Mouse (Mus musculus) hindbrain, postnatal 0 days (tissue): Measurements from ENCODE around the gene Kcng3. TPM values are rescaled to one million over a fixed set of nuclear protein-coding genes. Genes with fewer than 3 reads are reported as not detected.
A peak's percentile ranks its signal among the peaks of the same experiment; 100 is the strongest.

ENCODE experiments used
- ATAC-seq: fragments of 200-750 bp; cut with Nextera tagmentation; 2 replicates; pipeline ENCODE4 v1.8.0; 2017; ENCODE audit warnings: mild to moderate bottlenecking, moderate TSS enrichment, moderate library complexity
- DNase-seq: peaks from one replicate; pipeline ENCODE4 v3.0.0-alpha.2; 2015; ENCODE audit warnings: low spot score
- H3K27ac ChIP-seq: fragments of 300-500 bp; sonication (generic); 2 replicates; pipeline ENCODE4 v1.5.1; 2014; ENCODE audit warnings: mild to moderate bottlenecking
- H3K27me3 ChIP-seq: fragments of 300-500 bp; sonication (generic); 2 replicates; pipeline ENCODE4 v1.6.1; 2014; ENCODE audit warnings: low read length, mixed read lengths; ENCODE audit not compliant: insufficient read depth
- H3K36me3 ChIP-seq: fragments of 300-500 bp; sonication (generic); 2 replicates; pipeline ENCODE4 v1.6.1; 2014; ENCODE audit warnings: low read length, mixed read lengths; ENCODE audit not compliant: insufficient read depth
- H3K4me1 ChIP-seq: fragments of 300-500 bp; sonication (generic); 2 replicates; pipeline ENCODE4 v1.6.1; 2014; ENCODE audit warnings: antibody characterized with exemption, low read length, mixed read lengths; ENCODE audit not compliant: insufficient read depth
- H3K4me2 ChIP-seq: fragments of 300-500 bp; sonication (generic); 2 replicates; pipeline ENCODE4 v1.6.1; 2014; ENCODE audit warnings: low read depth, mild to moderate bottlenecking, low read length, moderate library complexity, mixed read lengths
- H3K4me3 ChIP-seq: fragments of 300-500 bp; sonication (generic); 2 replicates; pipeline ENCODE4 v1.5.1; 2014; ENCODE audit warnings: low read length
- H3K9ac ChIP-seq: fragments of 300-500 bp; sonication (generic); replicated peaks from 2 replicates; pipeline ENCODE4 v1.6.1; 2014; ENCODE audit warnings: mild to moderate bottlenecking, low read length, moderate library complexity, mixed read lengths
- H3K9me3 ChIP-seq: fragments of 300-500 bp; sonication (generic); 2 replicates; pipeline ENCODE4 v1.6.1; 2016; ENCODE audit warnings: low read length, mixed read lengths
- CTCF ChIP-seq: IDR thresholded peaks from 2 replicates; pipeline ENCODE4 v1.5.1; 2016; ENCODE audit warnings: antibody characterized with exemption, control low read depth, low read depth
- WGBS: fragments of 180-500 bp; shearing (Covaris S2); extraction: QIAGEN DNeasy Blood & Tissue Kit; methylation state at CpG from one replicate; pipeline ENCODE4 v1.1.7; 2014; 5-methylcytosine and 5-hydroxymethylcytosine counted together
- polyA plus RNA-seq: library from polyadenylated mRNA; unstranded; fragments of >200 nt; fragmentation: Nextera tagmentation; extraction: Ambion mirVana; gene quantifications from 2 replicates; pipeline ENCODE4 v1.2.1, GENCODE M21; 2015
- total RNA-seq: library from RNA; depleted of rRNA; stranded (reverse); fragments of >200 nt; gene quantifications from 2 replicates; pipeline ENCODE4 v1.2.3, GENCODE M21; 2014

The Kcng3 gene
- total and polyA plus RNA-seq, 2 experiments from 2014 or later: 0.06 to 2.2 TPM

GRCm38 (mm10) chr17:83555836-83556235 lies 75.9 kb downstream of the Kcng3 start:
- no peaks in the 10 kb centered on the region for H3K4me1 ChIP-seq
- H3K36me3 ChIP-seq: no peaks in the 10 kb centered on the region
- H3K27ac ChIP-seq: no peak overlapping the region
- no peak overlapping the region for H3K4me3 ChIP-seq
- no peaks in the 10 kb centered on the region for H3K9me3 ChIP-seq
- no peaks in the 10 kb centered on the region for H3K27me3 ChIP-seq
- no peak overlapping the region for H3K9ac ChIP-seq
- 93% methylated on average over 11 of the region's 11 CpGs for WGBS
- H3K4me2 ChIP-seq: no peak overlapping the region
- no peak for DNase-seq
- TF ChIP-seq CTCF: no peak
- ATAC-seq: no peak

GRCm38 (mm10) chr17:83554997-83555396 lies 76.7 kb downstream of the Kcng3 start:
- Histone ChIP-seq H3K9me3 (no peaks in the 10 kb centered on the region), H3K4me2 (no peak overlapping the region), H3K9ac (no peak overlapping the region), H3K4me3 (no peak overlapping the region), H3K27me3 (no peaks in the 10 kb centered on the region), H3K27ac (no peak overlapping the region), H3K4me1 (no peaks in the 10 kb centered on the region), H3K36me3 (no peaks in the 10 kb centered on the region)
- TF ChIP-seq CTCF: no peak
- DNase-seq: no peak
- no peak for ATAC-seq
- 83% methylated on average over 7 of the region's 7 CpGs for WGBS

DNA sequence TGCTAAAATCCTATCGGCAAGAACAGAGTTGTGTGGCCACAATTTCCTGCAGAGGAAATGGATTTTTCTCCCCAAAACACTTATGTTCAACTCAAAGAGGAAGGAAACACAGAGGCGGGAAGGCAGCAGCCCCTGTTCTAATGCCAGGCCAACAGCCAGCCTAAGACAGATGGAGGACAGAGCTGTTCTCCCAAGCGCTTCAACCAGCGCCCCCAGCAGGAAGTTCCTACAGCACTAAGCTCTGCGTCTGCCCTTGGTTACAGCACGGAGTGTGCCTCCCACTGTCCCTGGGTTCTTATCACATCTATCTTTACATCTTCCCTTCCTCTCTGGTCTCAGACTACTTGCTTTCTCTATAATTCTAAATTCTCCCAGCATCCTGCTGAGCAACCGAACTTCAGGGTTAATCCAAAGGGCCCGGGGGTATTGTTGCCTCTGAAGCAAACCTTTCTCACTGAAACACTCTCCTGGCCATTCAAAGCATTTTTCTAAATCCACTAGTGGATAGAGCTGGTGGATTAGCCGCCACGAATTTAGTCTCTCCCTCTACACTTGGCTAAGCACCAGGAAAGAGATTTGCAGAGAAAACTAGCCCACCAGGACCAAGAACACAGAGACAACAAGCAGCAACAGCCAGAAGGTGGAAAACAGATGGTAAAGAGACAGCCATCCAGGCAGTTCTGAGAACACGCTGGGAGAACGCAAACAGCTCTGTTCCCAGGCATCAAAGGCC lies 83.0 kb downstream of the Kcng3 start:
- H3K4me1 ChIP-seq: peaks cover 4% of the 10 kb centered on the region; the same call in 1 of the 2 replicates
- H3K27ac ChIP-seq: peak overlapping the region; percentile 45; the same call in 1 of the 2 replicates
- no peaks in the 10 kb centered on the region for H3K27me3 ChIP-seq
- ATAC-seq (peak; percentile 65), DNase-seq (peak; percentile 76)
- no peak overlapping the region for H3K9ac ChIP-seq
- no peaks in the 10 kb centered on the region for H3K9me3 ChIP-seq
- WGBS: 23% methylated on average over 12 of the region's 12 CpGs
- peak; percentile 53 for TF ChIP-seq CTCF
- no peak overlapping the region for H3K4me3 ChIP-seq
- peak overlapping the region; percentile 11; the same call in 1 of the 2 replicates for H3K4me2 ChIP-seq
- no peaks in the 10 kb centered on the region for H3K36me3 ChIP-seq

DNA sequence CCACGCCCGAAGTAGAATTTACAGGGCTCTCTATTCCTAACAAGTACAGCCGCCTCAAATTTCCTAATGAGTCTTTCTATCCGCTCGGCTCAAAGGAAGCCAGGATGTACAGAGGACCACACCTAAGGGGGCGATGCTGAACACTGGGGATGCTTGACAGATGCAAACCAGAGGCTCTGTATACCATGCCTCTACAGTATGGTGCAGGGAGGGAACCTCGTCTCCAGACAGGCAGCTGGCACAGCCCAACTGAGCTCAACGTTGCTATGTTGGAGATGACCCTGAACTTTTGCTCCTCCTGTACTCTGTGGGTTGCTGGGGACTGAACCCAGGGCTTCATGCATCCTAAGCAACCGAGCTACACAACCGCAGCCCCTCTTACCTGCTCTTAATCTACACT lies 84.5 kb downstream of the Kcng3 start:
- no peak for TF ChIP-seq CTCF
- Histone ChIP-seq H3K27ac (no peak overlapping the region), H3K9ac (no peak overlapping the region), H3K4me3 (no peak overlapping the region), H3K9me3 (no peaks in the 10 kb centered on the region), H3K27me3 (no peaks in the 10 kb centered on the region), H3K4me1 (peaks cover 4% of the 10 kb centered on the region; the same call in 1 of the 2 replicates), H3K36me3 (no peaks in the 10 kb centered on the region), H3K4me2 (no peak overlapping the region)
- WGBS: 54% methylated on average over 10 of the region's 10 CpGs
- ATAC-seq (no peak), DNase-seq (no peak)

DNA sequence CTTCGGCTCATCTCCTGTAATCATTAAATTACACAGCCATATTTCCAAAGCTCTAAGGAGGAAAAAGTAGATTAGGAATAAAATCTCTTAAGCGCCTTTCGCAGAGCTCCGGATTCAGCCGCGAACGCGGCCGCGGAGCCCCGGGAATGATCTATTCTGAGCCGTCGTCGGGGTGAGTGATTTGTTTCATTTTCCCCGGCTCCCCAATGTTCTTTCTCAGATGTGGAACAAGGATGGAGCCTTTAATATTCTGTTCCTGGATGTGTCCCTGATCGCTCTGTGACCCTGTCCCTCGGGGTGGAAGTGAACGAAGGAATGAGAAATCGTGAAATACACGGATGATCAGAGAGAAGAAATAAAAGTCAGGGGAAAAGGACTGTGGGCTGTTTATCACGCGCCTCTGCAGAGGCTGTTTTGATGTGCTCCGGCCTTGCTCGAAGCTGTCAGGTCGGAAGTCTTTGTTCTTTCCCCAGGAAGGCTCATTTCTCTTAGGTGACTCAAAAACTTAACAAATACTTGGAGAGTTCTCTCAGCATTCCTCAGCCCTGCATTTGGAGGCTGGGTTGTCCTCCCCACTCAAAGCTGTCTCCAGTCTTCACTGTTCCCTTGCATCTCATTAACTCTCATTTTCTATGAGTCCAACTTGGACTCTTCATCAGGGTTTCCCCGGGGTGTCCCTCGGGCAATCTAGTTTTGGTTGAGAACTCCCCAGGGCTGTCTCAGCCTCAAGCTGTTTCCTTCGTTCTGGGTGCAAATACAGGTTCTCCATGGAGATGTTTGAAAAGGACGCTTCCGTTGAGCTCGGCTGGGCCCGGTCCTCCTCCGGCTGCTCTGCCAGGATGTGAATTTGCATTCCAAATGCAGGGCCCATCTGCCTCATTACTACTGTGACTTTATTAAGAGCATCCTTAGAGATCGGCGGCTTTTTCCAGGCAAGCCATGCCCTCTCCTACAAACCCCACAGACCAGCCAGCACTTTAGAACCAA lies 85.6 kb downstream of the Kcng3 start:
- Histone ChIP-seq H3K27me3 (no peaks in the 10 kb centered on the region), H3K9ac (0 out of 2 replicates have a peak overlapping the region, but pooled peaks have one; percentile 9), H3K9me3 (no peaks in the 10 kb centered on the region), H3K27ac (peak overlapping the region; percentile 57), H3K4me3 (peak overlapping the region; percentile 15; the same call in 1 of the 2 replicates), H3K4me1 (peaks cover 4% of the 10 kb centered on the region; the same call in 1 of the 2 replicates), H3K36me3 (no peaks in the 10 kb centered on the region), H3K4me2 (peak overlapping the region; percentile 46)
- DNase-seq (peak; percentile 68), ATAC-seq (peak; percentile 58)
- TF ChIP-seq CTCF: no peak
- WGBS: 7% methylated on average over 35 of the region's 35 CpGs

DNA sequence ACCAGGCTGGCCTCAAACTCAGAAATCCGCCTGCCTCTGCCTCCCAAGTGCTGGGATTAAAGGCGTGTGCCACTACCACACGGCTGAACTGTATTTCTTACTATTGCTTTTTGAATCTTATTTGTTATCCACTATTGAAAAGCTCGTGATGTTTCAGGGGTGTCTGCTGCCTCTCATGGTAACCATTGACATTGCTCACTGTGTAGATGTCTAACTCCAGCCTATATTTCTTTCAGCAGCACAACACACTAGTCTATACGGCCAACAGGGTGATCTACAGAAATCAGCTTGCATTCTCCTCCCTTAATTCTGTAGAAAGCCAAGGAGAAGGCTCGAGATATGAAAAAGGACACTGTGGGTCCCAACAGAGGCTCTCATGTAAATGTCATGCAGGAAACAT lies 86.4 kb downstream of the Kcng3 start:
- Histone ChIP-seq H3K9me3 (no peaks in the 10 kb centered on the region), H3K27ac (peak overlapping the region; percentile 57; the same call in 1 of the 2 replicates), H3K4me3 (no peak overlapping the region), H3K4me1 (peaks cover 4% of the 10 kb centered on the region; the same call in 1 of the 2 replicates), H3K9ac (0 out of 2 replicates have a peak overlapping the region, but pooled peaks have one; percentile 9), H3K4me2 (peak overlapping the region; percentile 46), H3K27me3 (no peaks in the 10 kb centered on the region), H3K36me3 (no peaks in the 10 kb centered on the region)
- no peak for ATAC-seq
- peak; percentile 26 for DNase-seq
- WGBS: 59% methylated on average over 6 of the region's 6 CpGs
- TF ChIP-seq CTCF: peak; percentile 44
